8 mouse cellular contexts compared by ENCODE assay signal in genomic region chr2:66408456-66408855, GRCm38 (mm10). TPM values are rescaled to one million over a fixed set of nuclear protein-coding genes. Genes with fewer than 3 reads are reported as not detected.
DNase-seq lines count a peak whose midpoint lies in the region; ATAC-seq lines count a peak whose summit lies in the region.
"Had no signal": no experiment of that assay in that cellular context is flagged by ENCODE, and none has a peak within 500 bp of the region (broad histone marks: within the 10 kb centered on the region; RNA-seq: fewer than 3 reads in every experiment).

No protein-coding gene starts in this region.

- peak; percentile 46 for DNase-seq in right cerebral cortex, adult 18-20 months
- DNase-seq in right cerebral cortex, postnatal 14 days, result no peak
- DNase-seq in forebrain, embryonic 10.5 days (ENCODE audit: extremely low spot score, low spot score), result no peak
- DNase-seq in layer of hippocampus, adult 9-11 months, result peak; percentile 32
- DNase-seq in lung, postnatal 25 days (ENCODE audit: low spot score), result no peak
- DNase-seq in gastrocnemius, postnatal 10 days, result no peak
- DNase-seq: liver, embryonic 13.5 days had no signal

- H3K9me3 ChIP-seq in forebrain, embryonic 10.5 days, result peaks cover 3% of the 10 kb centered on the region; the same call in 1 of the 2 replicates
- no peaks in the 10 kb centered on the region for H3K9me3 ChIP-seq in stomach, embryonic 14.5 days (ENCODE audit: control insufficient read depth, low read depth, low read length)
- H3K9me3 ChIP-seq: liver, embryonic 13.5 days had no signal

- no peak overlapping the region for H3K9ac ChIP-seq in stomach, embryonic 14.5 days (replicated peaks; ENCODE audit: low read depth, low read length)
- H3K9ac ChIP-seq: liver, embryonic 13.5 days had no signal

- peak overlapping the region; percentile 58; the same call in 1 of the 2 replicates for H3K4me3 ChIP-seq in forebrain, embryonic 10.5 days
- H3K4me3 ChIP-seq in stomach, embryonic 14.5 days (ENCODE audit: low read depth, low read length), result 0 out of 2 replicates have a peak overlapping the region, but pooled peaks have one; percentile 42
- H3K4me3 ChIP-seq: liver, embryonic 13.5 days had no signal

- peaks cover 25% of the 10 kb centered on the region for H3K27me3 ChIP-seq in forebrain, embryonic 10.5 days (ENCODE audit: poor library complexity, severe bottlenecking)
- 0 out of 2 replicates have a peak, but pooled peaks cover 6% of the 10 kb centered on the region for H3K27me3 ChIP-seq in stomach, embryonic 14.5 days (ENCODE audit: control insufficient read depth, insufficient read depth, low read length)

- peaks cover 14% of the 10 kb centered on the region for H3K4me1 ChIP-seq in forebrain, embryonic 10.5 days
- H3K4me1 ChIP-seq in stomach, embryonic 14.5 days (ENCODE audit: control insufficient read depth, insufficient read depth, low read length), result no peaks in the 10 kb centered on the region
- H3K4me1 ChIP-seq: liver, embryonic 13.5 days had no signal

- no peak overlapping the region for H3K27ac ChIP-seq in forebrain, embryonic 10.5 days
- H3K27ac ChIP-seq in stomach, embryonic 14.5 days (ENCODE audit: low read length), result no peak overlapping the region
- H3K27ac ChIP-seq: liver, embryonic 13.5 days had no signal

- no peak for ATAC-seq in stomach, embryonic 14.5 days (ENCODE audit: insufficient number of reproducible peaks, insufficient read depth, low FRiP score, low read depth)

- 32% methylated on average over 11 of the region's 11 CpGs for WGBS in forebrain, embryonic 10.5 days
- 13% methylated on average over 11 of the region's 11 CpGs for WGBS in stomach, embryonic 14.5 days

- H3K36me3 ChIP-seq in forebrain, embryonic 10.5 days (replicated peaks), result no peaks in the 10 kb centered on the region
- H3K36me3 ChIP-seq in stomach, embryonic 14.5 days (ENCODE audit: control insufficient read depth, insufficient read depth, low read length), result no peaks in the 10 kb centered on the region
- H3K36me3 ChIP-seq: liver, embryonic 13.5 days had no signal

- peak overlapping the region; percentile 91; the same call in 1 of the 2 replicates for H3K4me2 ChIP-seq in stomach, embryonic 14.5 days (replicated peaks; ENCODE audit: low read depth, low read length)
- H3K4me2 ChIP-seq: liver, embryonic 13.5 days had no signal

RNA-seq across cellular contexts. Expression of gene Scn1a, which starts 32.2 kb away (rescaled TPM):
- 1.1 and 1.4 TPM in 2 replicates for polyA plus RNA-seq in forebrain, embryonic 10.5 days (2016; fragmentation: Nextera tagmentation; extraction: Ambion mirVana)
- polyA plus RNA-seq in stomach, embryonic 14.5 days (2014; fragmentation: Nextera tagmentation; extraction: Ambion mirVana), result 0.55 and 0.56 TPM in 2 replicates
- under 1 TPM; 0.16 to 0.25 TPM for total RNA-seq in gastrocnemius, postnatal 10 days (2021)
- polyA plus RNA-seq: liver, embryonic 13.5 days had no signal

Comparison
In these comparisons a context has a peak if more than half of its experiments do, and no peak if none do; other contexts are left out.
1. DNase-seq: peak in right cerebral cortex, adult 18-20 months (single experiment) and layer of hippocampus, adult 9-11 months (single experiment); none in right cerebral cortex, postnatal 14 days (single experiment), forebrain, embryonic 10.5 days (single experiment), lung, postnatal 25 days (single experiment) and gastrocnemius, postnatal 10 days (single experiment).